Mouse (Mus musculus): ENCODE measurements around the gene Eea1.

DNA sequence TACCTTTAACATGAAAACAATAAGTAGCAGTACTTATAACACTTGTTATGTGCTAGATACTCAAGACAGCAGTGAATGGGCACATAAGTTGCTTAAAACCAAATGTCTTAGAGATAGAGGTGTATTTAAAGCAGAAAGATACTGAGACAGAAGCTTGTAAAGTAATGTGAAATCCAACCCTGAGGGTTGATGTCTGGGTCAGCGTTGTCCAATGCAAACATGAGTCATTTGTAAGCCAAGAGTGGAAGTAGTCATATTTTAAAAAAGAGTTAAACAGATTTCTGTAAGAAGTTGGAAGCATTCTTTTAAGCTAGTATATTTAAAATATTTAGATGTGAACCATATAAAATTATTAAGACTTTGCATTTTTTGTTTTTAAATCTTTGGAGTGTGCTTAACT is 4.6 kb downstream of the Eea1 start:
- TF ChIP-seq POLR2A (IDR thresholded peaks at IDR 0.05; ENCODE audit: low read depth, low read length) (no peak), CTCF (IDR thresholded peaks at IDR 0.05; ENCODE audit: extremely low read depth, insufficient read length, insufficient replicate concordance, low read depth, low read length) (no peak)

All from small intestine, adult 2 months (tissue).